Mouse (Mus musculus): ENCODE measurements around the gene Irf7.
"Not testable (repeated sequence)": the region's sequence is repeated elsewhere in the genome, so short reads cannot be mapped to it uniquely, and the experiment has no call there.

Irf7 gene

GRCm38 (mm10) chr7:141275356-141275755, 9.1 kb upstream of the Irf7 start:
- no peak for DNase-seq (ENCODE audit: low spot score in 2 of 2)

- DNase-seq (ENCODE audit: low spot score in 2 of 2), result peak in 1 of 2 experiments; percentile 41
Observed at GRCm38 (mm10) chr7:141270631-141271030, 4.3 kb upstream of the Irf7 start.

GRCm38 (mm10) chr7:141269273-141269545, 2.9 kb upstream of the Irf7 start:
- DNase-seq (ENCODE audit: low spot score in 2 of 2), result peak in 1 of 2 experiments; percentile 68

- DNase-seq (ENCODE audit: low spot score in 2 of 2), result peak in 1 of 2 experiments; percentile 64
Observed at GRCm38 (mm10) chr7:141268466-141269272, 2.4 kb upstream of the Irf7 start.

- peak in 1 of 2 experiments; percentile 67 for DNase-seq (ENCODE audit: low spot score in 2 of 2)
Observed at GRCm38 (mm10) chr7:141265411-141265738, 906 bp downstream of the Irf7 start.

GRCm38 (mm10) chr7:141264761-141265410, 1.4 kb downstream of the Irf7 start:
- DNase-seq (ENCODE audit: low spot score in 2 of 2), result peak; percentile 62 to 78

- DNase-seq (ENCODE audit: low spot score in 2 of 2), result peak in 1 of 2 experiments; percentile 64
Observed at GRCm38 (mm10) chr7:141264041-141264700, 2.1 kb downstream of the Irf7 start.

- DNase-seq (ENCODE audit: low spot score in 2 of 2), result peak in 1 of 2 experiments; percentile 66
Observed at GRCm38 (mm10) chr7:141263640-141264039, 2.6 kb downstream of the Irf7 start.

- DNase-seq (ENCODE audit: low spot score in 2 of 2), result no peak
Observed at GRCm38 (mm10) chr7:141261480-141261879, 4.8 kb downstream of the Irf7 start.

GRCm38 (mm10) chr7:141256159-141256558, 10.1 kb downstream of the Irf7 start:
- DNase-seq (ENCODE audit: low spot score in 2 of 2), result no peak

- not testable (repeated sequence) for DNase-seq (ENCODE audit: low spot score in 2 of 2)
Observed at GRCm38 (mm10) chr7:141250486-141250885, 15.8 kb downstream of the Irf7 start.

GRCm38 (mm10) chr7:141231551-141231950, 34.7 kb downstream of the Irf7 start:
- DNase-seq (ENCODE audit: low spot score in 2 of 2), result no peak

GRCm38 (mm10) chr7:141231111-141231510, 35.2 kb downstream of the Irf7 start:
- DNase-seq (ENCODE audit: low spot score in 2 of 2), result no peak

GRCm38 (mm10) chr7:141230570-141230969, 35.7 kb downstream of the Irf7 start:
- DNase-seq (ENCODE audit: low spot score in 2 of 2), result no peak

GRCm38 (mm10) chr7:141229702-141230101, 36.6 kb downstream of the Irf7 start:
- DNase-seq (ENCODE audit: low spot score in 2 of 2), result no peak

GRCm38 (mm10) chr7:141228279-141229067, 37.8 kb downstream of the Irf7 start, which contains the start of gene Phrf1:
Gene Phrf1 (plus strand): TSS chr7:141228784.
- peak; percentile 95 to 100 for DNase-seq (ENCODE audit: low spot score in 2 of 2)

GRCm38 (mm10) chr7:141227796-141228195, 38.5 kb downstream of the Irf7 start:
- DNase-seq (ENCODE audit: low spot score in 2 of 2), result no peak

- no peak for DNase-seq (ENCODE audit: low spot score in 2 of 2)
Observed at GRCm38 (mm10) chr7:141226535-141226934, 39.7 kb downstream of the Irf7 start.

- DNase-seq (ENCODE audit: low spot score in 2 of 2), result no peak
Observed at GRCm38 (mm10) chr7:141222696-141223215, 43.5 kb downstream of the Irf7 start.

- no peak for DNase-seq (ENCODE audit: low spot score in 2 of 2)
Observed at GRCm38 (mm10) chr7:141222126-141222467, 44.2 kb downstream of the Irf7 start.

GRCm38 (mm10) chr7:141221249-141222125, 44.8 kb downstream of the Irf7 start:
- peak; percentile 98 for DNase-seq (ENCODE audit: low spot score in 2 of 2)
